Mouse (Mus musculus) lung, postnatal 36 days (tissue): ENCODE data around the gene Csad.
"Not testable (repeated sequence)": the region's sequence is repeated elsewhere in the genome, so short reads cannot be mapped to it uniquely, and the experiment has no call there.

Experiments used
- DNase-seq: peaks from one replicate; pipeline ENCODE4 v3.0.0; 2022; ENCODE audit warnings: mixed read lengths

Csad gene

DNA sequence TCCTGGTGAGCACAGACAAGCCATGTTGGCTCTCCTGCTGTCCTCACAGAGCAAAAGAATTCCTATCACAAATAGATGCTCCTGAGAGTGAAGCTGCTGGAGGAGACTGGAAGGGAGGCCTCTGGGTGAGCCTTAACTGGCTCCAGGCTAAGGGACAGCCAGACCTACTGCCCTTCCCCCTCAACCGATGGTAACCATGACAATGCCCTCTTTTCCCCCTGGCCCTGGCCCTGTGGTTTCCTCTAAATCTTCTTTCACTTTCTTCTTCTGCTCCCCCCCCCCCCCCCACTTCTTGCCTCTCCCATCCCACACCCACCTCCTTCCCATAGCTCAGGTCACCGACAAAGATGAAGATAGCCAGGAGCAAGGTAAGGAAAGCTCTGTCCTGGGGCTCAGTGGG, 29.4 kb upstream of the Csad start:
- no peak for DNase-seq

DNA sequence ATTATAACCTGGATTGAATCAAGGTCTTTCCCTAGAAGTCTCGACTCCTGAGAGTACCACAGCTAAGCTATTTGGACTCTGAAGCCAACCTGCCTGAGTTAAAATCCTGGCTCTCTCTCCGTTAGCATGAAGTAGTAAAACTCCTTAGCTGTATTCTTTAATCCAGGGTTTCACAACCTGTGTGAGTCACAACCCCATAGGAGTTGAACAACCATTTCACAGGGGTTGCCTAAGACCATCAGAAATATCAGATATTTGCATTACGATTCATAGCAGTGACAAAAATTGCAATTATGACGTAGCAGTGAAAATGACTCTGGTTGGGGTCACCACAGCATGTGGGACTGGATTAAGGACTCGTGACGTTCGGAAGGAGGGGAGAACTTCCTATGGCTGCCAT, 28.2 kb upstream of the Csad start:
- DNase-seq = no peak

DNA sequence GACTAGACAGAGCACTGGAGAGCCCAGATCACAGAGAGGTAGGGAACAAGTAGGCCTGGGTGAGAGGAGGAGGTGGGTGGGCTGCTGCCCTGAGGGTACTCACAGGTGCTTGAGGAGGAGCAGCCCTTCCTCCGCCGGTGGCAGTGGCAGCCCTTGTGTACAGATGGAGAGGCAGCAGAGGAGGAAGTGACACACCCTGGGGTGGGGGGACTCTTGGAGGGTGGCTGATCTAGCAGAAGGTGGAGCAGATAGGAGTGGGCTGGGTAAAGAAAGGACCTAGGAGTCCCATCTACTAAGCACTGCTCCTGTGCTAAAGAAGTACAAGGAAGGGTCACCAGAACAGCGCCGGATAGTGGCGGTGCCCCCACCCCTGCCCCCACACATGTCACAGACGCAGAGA, 27.2 kb upstream of the Csad start, which contains the start of gene Itgb7:
Gene Itgb7, minus strand, starts transcription at position 197 of the 400 bp plus-strand sequence.
- DNase-seq = peak; percentile 61

DNA sequence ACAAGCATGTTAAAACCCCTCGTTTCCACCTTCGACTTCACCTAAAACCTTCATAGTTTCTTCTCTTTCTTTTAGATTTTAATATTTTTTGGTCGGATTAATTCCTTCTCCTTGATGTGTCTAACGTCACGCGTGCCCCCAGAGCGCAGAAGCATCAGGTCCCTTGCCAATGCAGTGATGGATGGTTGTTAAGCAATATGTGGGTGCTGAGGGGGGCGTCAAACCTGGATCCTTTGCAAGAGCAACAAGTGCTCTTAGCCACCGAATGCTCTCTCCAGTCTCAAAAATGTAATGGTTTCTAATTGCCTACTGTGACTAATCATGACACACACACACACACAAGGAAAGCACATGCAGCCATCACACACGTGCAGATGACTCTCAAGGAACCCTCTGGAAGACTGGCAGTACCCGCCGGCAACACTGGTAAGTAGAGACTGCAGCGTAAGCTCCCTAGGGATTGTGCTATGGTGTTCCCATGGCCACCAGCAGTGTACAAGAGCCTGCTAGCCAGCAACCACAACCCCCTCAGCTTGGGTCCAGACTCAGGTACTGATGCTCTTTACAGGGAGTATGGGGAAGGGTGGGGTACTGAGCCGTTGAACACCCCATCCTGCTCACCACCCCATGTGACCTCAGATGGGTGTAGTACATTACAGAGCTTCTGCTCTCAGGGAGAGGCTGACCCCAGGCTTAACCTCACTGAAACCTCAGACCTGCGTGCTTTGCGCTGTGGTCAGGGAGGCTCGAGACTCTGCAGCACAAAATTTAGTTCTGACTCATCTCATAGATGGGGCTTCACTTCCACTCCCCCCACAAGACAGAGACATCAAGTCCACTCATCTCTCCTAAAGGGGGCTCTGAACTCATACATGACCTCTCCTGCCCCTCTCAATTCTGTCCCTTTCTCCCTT, 26.1 kb upstream of the Csad start:
- peak; percentile 38 for DNase-seq

DNA sequence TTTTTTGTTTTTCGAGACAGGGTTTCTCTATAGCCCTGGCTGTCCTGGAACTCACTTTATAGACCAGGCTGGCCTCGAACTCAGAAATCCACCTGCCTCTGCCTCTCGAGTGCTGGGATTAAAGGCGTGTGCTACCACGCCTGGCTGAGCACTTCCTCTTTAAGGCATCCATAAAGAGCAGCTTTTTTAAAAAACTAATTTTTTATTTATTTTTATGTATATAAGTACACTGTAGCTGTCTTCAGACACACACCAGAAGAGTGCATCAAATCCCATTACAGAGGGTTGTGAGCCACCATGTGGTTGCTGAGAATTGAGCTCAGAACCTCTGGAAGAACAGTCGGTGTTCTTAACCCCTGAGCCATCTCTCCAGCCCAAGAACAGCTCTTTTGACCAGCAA, 21.1 kb upstream of the Csad start:
- DNase-seq = not testable (repeated sequence)

DNA sequence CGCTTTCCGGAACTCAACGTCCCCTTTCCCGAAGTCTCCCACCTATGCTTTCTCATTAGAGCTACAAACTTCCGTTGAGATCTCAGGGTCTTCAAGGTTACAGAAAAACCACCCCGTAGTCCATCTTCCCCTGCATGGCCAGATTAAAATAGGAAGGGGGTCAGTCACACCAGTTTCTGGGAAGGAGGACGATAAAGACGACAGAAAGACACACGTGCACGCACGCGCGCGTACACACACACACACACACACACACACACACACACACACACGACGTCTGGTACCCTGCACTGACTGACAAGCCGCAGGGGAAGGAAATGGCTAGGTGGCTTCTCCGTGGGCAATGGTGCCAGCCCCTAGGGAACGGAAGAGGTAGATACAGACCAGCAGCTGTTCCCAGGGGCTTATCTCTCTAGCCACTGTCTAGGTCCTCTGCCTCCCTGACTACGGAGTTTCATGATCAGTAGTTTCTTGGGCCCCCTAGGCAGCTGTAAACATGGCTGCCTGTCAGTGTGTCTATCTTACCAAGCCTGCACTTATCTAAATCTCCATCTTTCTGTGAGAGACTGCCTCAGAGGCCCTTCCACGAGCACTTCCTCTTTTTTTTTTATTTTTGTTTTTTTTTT, 20.6 kb upstream of the Csad start:
- DNase-seq = peak; percentile 43

DNA sequence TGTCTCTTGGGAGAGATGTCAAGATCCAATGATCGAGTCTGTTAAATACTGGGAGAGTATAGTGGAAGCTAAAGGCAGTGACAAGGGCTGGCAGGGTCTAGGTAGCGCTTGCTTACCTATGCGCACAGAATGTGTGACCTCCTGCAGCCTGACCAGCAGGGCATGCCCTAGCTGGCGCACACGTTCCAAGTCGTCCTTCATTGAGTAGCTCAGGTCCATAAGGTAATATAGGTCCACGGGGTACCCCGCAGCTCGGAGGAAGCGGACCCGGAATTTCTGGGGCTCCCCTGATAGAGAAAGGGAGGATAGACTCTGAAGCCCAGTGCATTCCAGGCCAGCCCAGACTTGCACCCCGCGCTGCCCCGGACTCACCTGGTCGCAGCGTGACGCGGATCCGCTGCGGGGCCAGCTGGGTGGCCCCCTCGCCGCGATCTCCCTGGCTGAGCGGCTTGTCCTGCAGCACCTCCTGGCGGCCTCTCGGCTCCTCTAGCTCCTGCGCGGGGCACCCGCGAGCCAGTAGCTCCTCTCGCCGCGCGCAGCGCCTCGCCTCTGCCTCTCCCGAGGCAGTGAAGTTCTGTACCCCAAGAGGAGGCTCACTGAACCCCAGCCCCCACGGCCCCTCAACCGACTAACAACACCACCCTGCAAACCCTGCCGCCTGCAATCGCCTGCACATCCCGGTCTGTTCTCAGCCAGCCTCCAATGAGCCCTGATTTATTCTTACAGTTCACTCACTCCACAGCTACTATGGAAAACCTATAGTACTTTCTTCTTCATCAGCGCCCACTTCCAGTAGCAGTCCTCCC, 19.9 kb upstream of the Csad start:
- peak; percentile 88 for DNase-seq

DNA sequence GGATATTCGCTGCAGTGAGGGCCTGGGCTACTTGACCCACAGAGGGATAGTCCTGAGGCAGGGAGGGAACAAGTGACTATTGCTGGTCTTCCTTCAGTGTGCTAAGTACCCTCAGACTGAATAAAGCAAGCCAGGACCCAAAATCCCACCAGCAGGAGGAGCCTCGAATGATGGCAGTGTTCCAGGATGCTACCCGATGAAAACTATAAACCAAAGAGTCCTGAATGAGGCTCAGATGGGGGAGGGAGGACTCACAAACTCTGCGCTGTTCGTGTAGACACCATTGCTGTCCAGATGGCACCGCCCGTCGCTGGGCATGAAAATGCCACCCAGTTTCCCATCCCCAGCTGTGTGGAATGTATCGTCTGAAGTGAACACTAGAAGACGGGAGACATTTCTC, 17.9 kb upstream of the Csad start:
- no peak for DNase-seq

DNA sequence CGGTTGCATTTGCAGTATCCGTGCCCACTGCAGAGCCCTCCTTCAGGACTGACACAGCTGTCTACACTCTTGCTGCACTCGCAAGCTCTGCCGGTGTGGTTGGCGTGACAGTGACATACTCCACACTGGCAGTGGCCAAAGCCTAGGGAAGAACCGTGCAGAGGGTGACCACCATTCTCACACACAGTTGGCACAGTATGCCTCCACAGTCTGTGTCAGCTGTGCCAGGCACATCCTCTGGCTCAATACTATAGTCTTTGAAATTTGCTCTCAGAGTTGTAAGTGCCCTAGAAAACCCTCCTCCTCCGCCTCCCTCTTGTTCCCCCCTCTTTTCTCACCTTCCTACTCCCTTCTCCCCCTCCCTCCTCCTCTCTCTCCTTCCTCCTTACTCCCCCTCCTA, 12.8 kb upstream of the Csad start:
- no peak for DNase-seq

DNA sequence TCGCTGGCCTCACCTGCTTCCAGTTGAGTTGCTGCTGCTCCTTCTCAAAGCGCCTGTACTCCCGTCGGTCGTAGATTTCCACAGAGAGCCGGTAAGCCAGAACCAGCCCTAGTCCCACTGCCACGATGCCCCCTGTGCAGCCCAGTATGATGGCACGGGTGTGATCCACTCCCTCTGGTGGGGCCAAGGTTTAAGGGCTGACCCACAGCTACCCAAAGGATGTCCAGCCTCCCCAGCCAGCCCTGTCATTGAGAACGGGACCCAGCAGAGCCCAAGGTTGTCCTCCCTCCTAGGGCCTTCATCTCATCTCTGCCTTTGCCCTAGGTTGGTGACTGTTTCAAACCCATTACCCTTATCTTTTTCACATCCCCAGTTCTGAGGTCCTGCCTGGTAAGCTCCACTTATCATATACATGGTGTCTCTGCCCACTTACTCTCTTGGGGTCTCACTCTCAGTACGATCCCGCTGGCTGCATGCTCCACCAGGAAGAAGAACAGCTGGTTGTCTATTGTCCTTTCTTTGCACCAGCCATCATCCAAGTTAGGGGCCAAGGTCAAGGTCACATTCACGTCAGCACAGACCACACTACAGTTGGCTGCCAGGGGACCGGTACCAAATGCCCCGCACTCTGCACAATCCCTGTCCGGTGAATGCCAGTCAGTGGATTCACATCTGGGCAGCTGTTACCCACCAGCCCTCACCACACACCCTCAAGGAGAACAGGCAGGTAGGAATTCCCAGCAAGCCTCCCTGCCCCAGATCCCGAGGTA, 12.1 kb upstream of the Csad start:
- DNase-seq = no peak

DNA sequence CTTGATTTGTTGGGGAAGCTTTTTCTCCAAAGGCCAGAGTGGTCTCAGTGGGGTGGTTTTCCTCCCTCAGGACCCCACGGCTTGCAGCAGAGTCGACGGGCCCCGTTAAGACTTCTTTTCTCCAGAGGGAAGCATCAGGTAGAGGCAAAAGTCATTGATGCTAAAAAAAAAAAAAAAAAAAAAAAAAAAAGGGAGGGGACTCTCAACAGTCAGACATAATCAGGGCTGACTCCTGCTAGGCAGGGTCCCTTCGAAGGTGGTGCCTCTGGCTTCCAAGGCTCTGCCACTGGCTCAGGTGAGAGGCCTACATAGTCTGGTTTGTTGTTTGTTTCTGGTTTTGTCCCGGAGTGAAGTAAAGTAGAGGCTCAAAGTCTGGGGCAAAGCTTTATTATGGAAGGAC, 11.1 kb upstream of the Csad start:
- no peak for DNase-seq

DNA sequence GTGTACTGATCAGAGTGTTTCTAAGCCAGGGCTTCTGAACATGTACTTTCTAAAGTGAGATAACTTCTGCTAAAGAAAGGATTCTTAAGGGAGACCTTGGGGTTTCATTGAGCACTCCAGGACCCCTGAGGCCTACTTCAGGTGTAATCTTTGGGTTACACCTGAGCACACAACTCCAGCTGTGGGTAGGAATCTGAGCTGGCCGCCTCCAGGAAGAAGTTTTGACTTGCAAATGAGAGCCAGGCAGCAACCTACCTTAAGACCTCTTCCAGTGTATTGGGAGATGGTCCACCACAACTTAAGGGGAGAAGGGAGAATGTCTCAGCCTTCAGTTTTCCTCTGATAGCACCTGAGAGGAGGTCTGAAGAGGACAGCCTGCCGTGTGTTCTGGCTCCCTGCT, 9.6 kb upstream of the Csad start:
- no peak for DNase-seq

DNA sequence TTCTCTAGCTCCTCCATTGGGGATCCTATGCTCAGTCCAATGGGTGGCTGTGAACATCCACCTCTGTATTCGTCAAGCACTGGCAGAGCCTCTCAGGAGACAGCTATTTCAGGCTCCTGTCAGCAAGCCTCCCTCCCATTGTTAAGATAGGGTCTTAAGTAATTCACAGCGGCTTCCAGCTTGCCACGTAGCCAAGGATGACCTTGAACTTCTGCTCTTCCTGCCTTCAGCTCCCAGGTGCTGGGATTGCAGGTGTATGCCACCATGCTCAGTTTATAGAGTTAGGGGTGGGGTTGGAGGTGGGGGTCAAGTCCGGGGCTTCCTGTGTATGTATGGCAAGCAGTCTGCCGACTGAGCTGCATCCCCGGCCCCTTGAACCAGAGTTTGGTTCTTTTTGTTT, 7.4 kb upstream of the Csad start:
- DNase-seq = no peak

DNA sequence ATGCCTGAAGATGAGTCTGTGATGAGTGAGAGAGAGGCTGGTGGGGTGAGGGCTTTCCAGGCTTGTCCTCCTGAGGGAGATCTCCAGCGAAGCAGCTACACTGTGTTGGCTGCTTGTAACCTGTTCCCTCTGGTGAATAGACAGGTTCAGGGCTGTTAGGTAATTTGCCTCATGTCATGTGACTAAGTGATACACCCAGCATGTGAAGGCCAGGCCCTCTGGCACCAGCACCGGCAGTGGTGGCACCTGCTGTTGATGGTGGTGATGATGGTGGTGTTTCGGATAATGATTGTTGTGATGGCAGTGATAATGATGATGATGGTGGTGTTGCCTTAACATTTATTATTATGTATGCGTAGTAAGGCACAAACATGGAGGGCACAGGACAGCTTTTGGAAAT, 6.3 kb upstream of the Csad start:
- no peak for DNase-seq

DNA sequence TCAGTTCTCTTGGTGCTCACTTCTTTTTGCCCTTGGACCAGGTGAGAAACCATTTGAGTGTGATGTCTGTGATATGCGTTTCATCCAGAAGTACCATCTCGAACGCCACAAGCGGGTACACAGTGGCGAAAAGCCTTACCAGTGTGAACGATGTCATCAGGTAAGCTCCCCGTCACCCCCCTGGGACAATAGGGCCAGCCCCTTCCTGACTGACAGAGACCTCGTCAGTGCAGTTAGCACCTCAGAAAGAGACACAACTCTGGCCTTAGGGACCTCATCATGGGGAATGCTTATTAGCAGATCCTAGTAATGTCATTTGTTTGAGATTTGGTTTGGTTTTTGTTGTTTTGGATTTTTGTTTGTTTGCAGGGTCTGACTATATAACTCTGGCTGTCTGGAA, 4.6 kb upstream of the Csad start:
- DNase-seq = no peak

DNA sequence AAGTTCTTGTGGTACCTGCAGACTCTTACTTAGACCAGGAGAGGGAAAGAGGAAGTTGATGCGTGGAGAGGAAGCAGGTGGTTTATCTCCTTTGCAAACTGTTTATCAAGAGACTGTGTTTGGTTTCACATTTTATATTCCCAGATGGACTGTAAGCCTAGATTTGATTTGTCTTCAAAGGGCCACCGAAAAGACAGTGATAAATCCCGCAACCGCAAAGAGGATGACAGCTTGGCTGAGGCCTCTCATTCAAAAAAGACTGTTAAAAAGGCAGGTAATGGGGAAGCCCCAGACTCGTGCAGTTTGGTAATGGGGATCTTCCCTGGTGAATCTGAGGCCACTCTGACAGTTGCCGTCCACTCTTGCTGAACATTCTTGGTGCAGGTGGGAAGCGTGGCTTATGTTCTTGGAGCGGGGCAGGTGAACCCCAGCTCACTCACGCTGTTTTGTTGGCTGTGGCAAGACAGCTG, 3.6 kb upstream of the Csad start:
- no peak for DNase-seq

DNA sequence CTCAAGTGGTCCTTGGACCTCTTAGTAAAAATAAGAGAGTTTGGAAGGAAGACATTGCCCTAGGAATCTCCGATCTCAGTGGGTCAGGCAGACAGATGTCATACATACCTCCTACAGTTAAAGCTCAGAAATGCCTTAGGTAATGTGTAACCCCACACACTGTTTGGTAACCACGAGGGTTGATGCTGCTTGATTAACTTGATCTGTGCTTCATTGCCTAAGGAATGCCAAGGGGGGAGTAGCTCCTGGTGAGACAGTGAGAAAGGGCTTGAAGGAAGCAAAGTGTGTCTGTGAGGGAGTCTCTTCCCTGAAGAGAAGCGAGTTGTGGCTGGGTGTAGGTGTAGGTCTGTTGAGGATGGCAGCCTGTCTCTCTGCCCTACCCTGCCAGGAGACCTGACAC, 2.8 kb upstream of the Csad start:
- DNase-seq = no peak

DNA sequence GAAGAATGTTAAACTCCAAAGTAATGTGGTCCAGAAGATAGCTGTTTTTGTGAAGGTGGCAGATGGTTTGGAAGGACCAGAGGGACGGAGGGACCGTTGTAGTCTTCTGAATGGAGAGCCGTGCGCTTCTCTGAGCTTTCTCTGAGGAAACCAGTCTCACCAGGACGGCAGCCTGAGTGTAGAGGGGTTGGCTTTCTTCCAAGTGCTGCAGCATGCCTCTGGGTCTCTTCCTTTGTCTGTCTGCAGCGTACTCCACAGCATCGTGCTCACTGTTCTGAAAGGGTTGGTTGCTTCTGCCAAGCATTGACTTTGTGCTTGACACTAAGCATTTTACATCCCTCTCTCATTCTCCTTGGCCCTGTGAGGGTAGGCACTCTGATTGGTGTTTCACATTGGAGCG, 1.3 kb upstream of the Csad start:
- DNase-seq = peak; percentile 38

DNA sequence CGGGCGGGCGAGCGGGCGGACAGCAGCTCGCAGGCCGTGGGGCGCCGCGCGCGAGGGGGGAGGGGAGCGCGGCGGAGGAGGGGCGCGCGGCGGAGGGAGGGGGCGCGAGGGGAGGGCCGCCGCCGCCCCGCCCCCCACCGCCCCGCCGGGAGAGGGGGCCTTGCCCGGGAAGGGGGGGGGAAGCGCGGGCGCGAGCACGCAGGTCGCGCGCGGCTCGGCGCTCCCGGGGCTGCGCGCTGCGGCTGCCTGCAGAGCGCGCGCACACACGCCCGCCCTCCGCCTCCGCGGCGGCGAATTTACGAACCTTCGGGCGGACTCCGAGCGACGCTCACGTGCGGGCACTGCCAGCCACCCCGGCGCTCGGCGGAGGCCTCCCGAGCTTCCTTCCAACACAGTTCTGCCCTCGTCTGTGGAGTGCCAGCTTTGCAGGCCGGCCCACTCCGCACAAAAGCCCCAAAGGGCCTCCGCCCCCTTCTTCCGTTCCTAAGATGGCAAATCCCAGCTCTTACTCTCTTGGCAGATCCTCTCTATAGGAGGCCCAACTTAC, 616 bp downstream of the Csad start:
- DNase-seq = peak; percentile 67

DNA sequence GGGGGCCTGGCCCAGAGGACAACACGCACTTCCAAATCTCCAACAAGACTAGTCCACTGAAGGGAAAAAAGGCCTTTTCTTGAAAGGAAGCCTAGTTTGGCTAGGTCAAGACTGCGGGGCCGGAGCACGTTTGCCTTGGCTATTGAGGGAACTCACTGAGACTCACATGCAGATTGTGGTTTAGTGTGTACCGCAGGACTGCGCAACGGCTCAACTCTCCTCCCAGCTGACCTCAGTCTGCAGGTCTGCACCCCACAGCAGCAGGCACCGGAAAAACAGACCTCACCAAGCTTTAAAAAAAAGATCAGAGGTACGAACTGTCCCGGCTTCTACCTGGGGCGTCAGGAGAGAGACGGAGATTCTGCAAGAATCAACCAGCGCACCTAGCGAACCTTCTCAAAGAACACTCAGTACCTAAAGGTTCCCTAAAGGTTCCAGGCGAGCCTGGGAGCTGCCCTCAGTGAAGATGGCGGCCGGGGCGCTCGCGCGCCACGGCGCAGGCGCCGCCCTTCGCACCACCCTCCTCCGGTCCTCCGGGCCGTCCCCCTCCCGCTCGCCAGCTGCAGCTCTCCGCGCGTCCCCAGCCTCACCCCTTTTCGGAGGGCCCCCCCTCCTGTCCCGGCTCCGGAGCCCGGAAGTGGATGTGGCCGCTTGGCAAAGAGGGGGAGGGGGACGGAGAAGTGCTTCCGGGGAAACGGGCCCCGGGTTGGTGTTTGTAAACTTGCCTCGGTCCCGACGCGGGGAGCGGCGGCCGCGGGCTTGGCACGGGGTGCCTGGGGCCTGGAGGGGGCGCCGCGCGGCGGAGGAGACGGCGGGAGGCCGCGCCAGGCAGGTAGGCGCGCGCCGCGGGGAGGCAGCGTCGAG, 1.3 kb downstream of the Csad start, which contains the start of gene Zfp740:
Gene Zfp740, plus strand, starts transcription at position 279 of the 864 bp plus-strand sequence.
- DNase-seq = peak; percentile 96

DNA sequence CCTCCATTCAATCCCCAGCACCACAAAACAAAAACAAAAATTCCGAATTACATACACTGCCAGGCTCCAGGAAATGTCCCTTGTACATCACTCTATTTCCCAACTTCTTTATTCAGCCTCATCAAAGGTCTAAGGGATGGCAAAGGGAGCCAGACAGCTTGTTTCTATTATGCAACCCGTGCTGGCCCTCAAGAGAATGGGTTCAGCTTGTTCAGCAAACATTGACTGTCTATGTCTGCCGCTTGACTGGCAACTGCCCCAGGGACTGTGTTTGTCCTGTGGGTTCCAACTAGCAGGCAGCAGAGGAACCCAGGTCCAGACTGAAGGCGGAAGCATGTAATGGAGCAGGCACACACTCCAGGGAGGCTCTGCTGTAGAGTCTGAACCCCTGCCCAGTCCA, 5.7 kb downstream of the Csad start:
- peak; percentile 72 for DNase-seq
